Mouse (Mus musculus): ENCODE measurements around the gene Hbq1b.
A peak's percentile ranks its signal among the peaks of the same experiment; 100 is the strongest.
"Not testable (repeated sequence)": the region's sequence is repeated elsewhere in the genome, so short reads cannot be mapped to it uniquely, and the experiment has no call there.

Gene Hbq1b

GRCm38 (mm10) chr11:32267964-32268363 is 18.8 kb upstream of the Hbq1b start:
- peak; percentile 12 to 22 for DNase-seq

DNA sequence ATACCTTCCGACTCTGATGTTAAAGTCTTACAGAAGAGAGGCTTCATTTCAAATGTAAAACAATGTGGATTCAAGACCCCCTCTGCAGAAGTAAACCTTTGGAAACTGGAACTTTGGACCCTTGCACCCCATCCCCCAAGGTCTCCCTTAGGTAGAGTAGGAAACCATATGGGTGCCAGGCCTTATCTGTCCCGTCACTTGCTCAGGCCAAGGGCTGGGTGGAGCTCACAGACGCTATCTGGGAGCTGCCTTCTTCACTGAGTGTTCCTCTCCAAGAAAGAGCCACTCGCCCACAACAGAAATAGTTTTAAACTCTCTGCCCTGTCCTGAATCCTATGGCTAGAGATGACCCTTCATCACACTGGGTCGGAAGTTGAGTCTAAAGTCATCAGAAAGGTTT is 17.8 kb upstream of the Hbq1b start:
- no peak for DNase-seq

- no peak for DNase-seq
Observed at GRCm38 (mm10) chr11:32271178-32271577, 15.6 kb upstream of the Hbq1b start.

DNA sequence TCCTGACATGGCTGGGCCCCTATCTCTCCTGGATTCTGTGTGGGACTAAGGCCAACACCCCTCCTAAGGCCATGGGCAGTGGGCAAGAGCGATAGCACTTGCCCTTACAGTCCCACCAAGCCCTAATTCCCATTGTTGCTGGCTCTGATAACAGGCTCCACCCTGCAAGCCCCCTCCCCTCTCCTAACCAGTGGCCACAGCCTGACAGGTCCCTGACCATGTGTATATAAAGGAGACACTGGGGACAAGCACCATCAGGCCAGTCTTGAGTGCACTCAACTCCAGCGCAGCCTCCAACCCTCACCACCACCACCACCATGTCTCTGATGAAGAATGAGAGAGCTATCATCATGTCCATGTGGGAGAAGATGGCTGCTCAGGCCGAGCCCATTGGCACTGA is 10.4 kb upstream of the Hbq1b start, which contains the start of gene Hba-x:
Gene Hba-x (plus strand): TSS at position 54 of the 400 bp plus-strand sequence.
- DNase-seq = no peak

DNA sequence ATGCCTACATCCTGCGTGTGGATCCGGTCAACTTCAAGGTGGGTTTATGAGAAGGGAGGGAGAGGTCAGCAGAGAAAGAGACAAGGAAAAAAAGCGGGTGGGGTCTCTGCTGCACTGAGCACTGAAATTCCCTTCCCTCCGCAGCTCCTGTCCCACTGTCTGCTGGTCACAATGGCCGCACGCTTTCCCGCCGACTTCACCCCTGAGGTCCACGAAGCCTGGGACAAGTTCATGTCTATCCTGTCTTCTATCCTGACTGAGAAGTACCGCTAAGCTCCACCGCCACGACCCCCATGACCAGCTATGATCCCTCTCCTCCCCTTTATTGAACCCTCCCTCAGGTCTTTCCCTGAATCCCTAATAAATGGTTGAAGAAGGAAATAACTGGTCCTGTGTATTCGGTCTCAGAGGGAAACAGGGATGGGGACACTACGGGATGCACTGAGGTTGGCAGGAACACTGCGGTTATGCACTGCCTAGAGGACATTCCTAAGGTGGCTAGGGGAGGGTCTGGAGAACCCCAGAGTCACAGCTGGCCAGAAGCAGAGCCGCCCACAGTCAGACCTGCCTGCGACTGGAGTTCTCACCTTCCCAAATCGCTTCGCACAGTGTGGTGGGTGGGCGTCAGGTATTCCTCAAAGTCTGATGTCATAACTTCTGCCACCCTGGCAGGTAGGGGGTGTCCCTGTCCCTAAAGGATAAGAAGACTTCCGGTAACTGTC is 8.9 kb upstream of the Hbq1b start:
- no peak for DNase-seq

GRCm38 (mm10) chr11:32278458-32278957 is 8.3 kb upstream of the Hbq1b start:
- no peak for DNase-seq

GRCm38 (mm10) chr11:32280646-32281045 is 6.1 kb upstream of the Hbq1b start:
- no peak for DNase-seq

DNA sequence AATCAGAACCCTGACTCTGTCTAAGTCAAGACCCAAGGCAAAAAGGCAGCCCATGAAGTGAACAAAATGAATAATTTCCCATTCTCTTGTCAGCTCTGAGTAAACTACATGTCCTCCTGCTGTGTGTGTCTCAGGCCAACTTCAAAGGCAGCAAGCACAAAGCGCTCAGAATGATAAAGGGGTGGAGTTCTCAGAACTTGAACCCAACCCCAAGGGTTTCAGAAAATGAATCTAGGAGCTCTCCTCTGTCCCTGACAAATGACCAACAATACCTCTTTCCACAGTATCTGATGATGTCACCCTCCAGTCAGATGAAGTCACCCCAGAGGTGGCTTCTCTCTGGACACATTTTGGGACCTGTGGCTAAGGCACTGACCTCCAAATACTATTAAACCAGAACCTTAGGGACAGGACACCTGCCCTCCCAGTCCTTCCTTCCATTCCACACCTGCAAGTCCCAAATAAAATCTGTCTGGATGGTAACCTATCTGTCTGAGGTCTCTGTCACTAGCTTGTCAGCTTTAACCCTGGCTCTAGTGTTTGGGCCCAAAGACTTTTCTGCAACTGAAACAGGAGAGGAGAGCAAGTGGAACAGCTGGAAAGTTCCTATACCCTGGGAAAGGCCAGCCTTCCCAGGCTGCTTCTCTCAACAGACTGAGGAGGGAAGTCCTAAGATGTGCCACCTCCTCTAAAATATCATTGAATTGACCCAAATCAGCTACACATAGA is 5.2 kb upstream of the Hbq1b start:
- no peak for DNase-seq

DNA sequence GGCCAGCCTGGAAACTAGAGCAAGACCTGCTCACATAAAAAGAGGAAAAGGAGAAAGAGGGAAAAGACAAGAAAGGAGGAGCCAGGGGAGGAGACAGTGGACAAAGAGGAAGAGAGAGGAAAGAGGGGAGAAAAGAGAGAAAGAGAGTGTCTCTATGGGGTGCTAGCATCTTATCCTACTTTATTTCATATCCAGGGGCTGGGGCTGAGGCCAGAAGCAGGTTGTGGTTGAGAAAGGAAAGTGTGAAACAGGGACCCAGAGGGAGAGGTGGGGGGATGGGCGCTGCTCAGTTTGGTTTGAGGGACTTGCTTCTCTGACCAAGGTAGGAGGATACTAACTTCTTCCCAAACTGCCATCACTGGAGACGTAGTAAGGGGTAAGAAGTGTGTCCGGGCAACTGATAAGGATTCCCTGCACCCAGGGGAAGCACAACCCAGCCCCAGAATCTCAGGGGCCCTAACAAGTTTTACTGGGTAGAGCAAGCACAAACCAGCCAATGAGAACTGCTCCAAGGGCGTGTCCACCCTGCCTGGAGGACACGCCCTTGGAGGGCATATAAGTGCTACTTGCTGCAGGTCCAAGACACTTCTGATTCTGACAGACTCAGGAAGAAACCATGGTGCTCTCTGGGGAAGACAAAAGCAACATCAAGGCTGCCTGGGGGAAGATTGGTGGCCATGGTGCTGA is 3.5 kb upstream of the Hbq1b start, which contains the start of gene Hba-a1:
Gene Hba-a1 (plus strand): TSS at position 421 of the 687 bp plus-strand sequence.
- DNase-seq = not testable (repeated sequence)

DNA sequence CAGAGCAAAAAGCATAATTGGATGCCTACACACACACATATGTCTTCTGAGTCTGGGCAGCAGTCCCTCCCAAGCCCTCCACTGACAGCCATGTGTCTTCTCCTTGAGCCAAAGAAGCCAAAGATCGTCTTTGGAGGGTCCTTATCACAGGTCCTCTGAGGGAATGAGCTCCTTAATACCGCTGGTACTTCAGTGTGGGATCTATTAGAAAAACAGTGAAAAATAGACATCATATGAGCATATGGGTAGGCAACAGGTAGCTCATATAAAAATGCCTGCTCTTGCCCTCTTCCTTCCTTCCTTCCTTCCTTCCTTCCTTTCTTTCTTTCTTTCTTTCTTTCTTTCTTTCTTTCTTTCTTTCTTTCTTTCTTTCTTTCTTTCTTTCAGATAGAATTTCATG is 2.2 kb upstream of the Hbq1b start:
- DNase-seq = not testable (repeated sequence)

DNA sequence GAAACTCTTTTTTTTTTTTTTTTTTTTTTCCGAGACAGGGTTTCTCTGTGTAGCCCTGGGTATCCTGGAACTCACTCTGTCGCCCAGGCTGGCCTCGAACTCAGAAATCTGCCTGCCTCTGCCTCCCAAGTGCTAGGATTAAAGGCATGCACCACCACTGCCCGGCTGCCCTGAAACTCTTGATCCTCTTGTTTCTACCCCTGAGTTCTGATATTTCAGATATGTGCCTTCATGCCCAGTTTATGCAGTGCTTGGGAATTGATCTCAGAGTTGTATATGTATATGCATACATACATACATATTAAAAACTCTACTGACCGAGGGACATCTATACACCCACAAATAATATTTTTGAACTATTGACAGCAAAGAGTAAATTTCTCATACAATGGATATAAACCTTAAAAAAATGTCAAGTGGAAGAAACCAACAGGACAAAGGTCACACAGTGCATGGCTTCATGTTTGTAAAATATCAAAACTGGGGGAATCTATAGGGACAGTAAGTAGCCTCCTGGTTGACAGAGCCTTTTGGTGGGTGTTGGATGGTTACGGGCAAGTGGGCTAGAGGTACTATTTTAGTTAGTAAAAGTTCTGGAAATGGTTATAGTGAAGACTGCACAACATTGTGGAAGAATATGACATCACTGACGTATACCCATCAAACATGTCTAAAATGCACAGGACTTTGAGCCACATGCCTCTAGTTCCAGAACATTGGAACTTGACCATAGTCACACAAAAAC is 1.6 kb upstream of the Hbq1b start:
- DNase-seq = no peak

DNA sequence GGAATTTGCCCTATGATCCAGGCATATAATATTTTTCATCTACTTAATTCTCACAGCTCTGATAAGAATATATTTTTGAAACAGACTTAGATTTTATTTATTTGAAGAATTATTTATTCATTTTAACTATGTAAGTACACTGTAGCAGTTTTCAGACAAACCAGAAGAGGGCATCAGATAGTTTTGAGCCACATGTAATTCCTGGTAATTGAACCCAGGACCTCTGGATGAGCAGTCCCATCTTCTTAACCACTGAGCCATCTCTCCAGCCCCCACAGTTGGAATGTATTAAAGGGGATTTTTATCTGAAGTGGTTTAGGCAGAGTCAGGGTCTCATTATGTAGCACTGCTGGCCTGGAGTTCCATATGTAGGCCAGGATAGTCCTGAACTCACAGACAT is 878 bp upstream of the Hbq1b start:
- DNase-seq = not testable (repeated sequence)

- no peak for DNase-seq
Observed at GRCm38 (mm10) chr11:32287493-32287825, 694 bp downstream of the Hbq1b start.

DNA sequence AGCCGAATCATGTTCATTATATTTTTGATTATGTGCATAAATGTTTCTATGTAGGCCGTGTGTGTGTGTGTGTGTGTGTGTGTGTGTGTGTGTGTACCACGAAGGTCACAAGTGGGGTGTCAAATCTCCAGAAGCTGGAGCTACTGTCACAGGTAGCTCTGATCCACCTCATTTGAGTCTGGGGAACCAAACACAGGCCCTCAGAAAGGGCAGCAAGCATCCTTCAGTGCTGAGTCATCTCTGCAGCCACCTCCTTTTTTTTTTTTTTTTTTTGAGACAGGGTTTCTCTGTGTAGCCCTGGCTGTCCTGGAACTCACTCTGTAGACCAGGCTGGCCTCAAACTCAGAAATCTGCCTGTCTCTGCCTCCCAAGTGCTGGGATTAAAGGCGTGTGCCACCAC is 6.1 kb downstream of the Hbq1b start:
- DNase-seq = not testable (repeated sequence)

- not testable (repeated sequence) for DNase-seq
Observed at GRCm38 (mm10) chr11:32293479-32293878, 6.7 kb downstream of the Hbq1b start.

GRCm38 (mm10) chr11:32296203-32296602 is 9.4 kb downstream of the Hbq1b start, which contains the start of gene Hba-a2:
Gene Hba-a2, plus strand, starts transcription at chr11:32296489.
- not testable (repeated sequence) for DNase-seq

GRCm38 (mm10) chr11:32297417-32297816 is 10.7 kb downstream of the Hbq1b start:
- DNase-seq = not testable (repeated sequence)

DNA sequence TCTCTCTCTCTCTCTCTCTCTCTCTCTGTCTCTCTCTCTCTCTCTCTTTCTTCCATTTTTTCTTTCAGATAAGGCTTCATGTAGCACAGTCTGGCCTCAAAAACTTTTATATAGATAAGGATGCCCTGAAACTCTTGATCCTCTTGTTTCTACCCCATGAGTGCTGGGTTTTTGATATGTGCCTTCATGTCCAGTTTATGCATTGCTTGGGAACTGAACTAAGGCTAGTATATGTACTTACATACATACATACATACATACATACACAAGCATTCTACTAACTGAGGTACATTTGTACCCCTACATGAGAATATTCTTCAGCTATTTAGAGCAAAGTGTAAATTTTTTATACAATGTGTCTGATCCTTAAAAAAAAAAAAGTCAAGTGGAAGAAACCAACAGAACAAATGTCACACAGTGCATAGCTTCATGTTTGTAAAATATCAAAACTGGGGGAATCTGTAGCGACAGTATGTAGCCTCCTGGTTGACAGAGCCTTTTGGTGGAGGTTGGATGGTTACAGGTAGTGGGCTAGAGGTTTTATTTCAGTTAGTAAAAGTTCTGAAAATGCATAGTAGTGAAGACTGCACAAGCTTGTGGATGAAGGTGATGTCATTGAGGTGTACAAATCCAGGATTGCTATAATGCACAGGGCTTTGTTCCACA is 11.2 kb downstream of the Hbq1b start:
- no peak for DNase-seq

- no peak for DNase-seq
Observed at GRCm38 (mm10) chr11:32298532-32298918, 11.8 kb downstream of the Hbq1b start.

DNA sequence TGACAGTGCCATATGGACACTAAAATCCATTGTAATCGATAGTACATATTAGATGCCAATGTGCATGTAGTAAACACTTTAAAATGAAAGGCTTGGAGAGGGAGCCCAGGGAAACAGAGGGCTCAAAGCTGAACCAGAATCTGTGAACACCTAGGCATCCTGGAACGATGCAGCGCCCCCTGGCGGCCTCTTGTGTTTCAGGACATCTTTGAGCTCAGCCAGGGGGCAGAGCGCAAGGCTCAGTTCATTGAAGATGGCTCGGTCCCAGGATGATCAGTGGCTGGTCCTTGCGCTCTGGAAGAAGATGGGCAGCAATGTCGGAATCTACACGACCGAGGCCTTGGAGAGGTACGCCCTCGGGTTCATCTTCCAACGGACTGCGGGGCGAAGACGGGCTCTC is 13.1 kb downstream of the Hbq1b start, which contains the start of gene Hbq1a:
Gene Hbq1a (plus strand): TSS at position 205 of the 400 bp plus-strand sequence.
- DNase-seq = peak; percentile 71 to 76

DNA sequence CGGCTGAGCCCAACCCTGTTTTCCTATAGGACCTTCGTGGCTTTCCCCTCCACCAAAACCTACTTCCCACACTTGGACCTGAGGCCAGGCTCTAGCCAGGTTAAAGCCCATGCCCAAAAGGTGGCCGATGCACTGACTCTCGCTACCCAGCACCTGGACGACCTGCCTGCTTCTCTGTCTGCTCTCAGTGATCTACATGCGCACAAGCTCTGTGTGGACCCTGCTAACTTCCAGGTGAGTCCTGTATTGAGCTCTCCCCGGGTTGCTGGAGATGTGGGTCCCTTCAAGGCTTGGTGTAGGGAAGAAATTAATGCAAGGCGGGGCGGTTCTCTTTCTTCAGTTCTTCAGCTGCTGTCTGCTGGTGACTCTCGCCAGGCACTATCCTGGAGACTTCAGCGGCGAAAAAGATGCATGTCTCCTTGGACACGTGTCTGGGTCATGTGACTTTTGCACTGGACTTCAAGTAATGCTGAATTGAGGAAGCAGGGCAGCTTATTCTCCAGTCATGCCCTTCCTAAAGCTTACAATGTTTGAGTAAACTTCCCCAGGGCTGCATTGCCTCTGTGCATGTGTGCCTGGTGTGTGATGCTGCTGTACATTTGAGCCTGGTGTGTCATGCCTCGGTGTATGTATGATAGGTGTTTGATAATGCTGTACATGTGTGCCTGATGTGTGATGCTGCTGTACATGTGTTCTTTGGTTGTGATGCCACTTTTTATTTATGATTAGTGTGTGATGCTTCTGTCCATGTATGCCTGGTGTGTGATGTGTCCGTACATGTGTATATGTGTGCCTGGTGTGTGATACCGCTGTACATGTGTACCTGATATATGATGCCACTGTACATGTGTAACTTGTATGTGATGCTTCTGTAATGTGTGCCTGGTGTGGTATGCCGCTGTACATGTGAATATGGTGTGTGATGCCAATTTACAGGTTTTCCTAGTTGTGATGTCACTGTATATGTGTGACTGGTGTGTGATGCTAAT is 13.8 kb downstream of the Hbq1b start:
- DNase-seq = no peak
